Mouse (Mus musculus): ENCODE data around the gene Olfr463.

- no peak for TF ChIP-seq GATA1 (IDR thresholded peaks at IDR 0.05; ENCODE audit: borderline replicate concordance, low read length)
- no peak for TF ChIP-seq FLI1 (IDR thresholded peaks at IDR 0.05; ENCODE audit: low read length)
These were observed 21.8 kb downstream of the Olfr463 start, which contains the start of gene Epx for GRCm38 (mm10) chr11:87875436-87875835.
